ENCODE assay signal across 13 mouse cellular contexts in the genomic region with DNA sequence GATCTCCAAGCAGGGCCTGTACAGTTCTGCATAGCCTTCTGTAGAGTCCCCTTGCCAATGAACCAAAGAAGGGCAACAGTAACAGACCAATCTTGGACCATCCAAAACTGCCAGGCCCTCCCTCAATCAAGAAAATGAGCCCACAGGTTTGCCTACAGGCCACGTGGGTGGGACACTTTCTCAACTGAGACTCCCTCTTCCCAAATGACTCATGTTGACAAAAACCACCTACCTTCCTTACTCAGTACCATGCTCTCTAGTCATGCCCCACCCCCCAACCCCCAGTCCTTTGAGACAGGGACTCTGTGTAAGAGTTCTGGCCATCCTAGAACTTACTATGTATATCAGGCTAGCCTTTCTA. TPM values are rescaled to one million over a fixed set of nuclear protein-coding genes. Genes with fewer than 3 reads are reported as not detected.
DNase-seq lines count a peak whose midpoint lies in the region; ATAC-seq and TF ChIP-seq lines count a peak whose summit lies in the region.
"Had no signal": no experiment of that assay in that cellular context is flagged by ENCODE, and none has a peak within 500 bp of the region (broad histone marks: within the 10 kb centered on the region; RNA-seq: fewer than 3 reads in every experiment).

No protein-coding gene starts in this region.

- no peak overlapping the region for H3K4me3 ChIP-seq in heart, adult 2 months
- 0 out of 2 replicates have a peak overlapping the region, but pooled peaks have one; percentile 4 for H3K4me3 ChIP-seq in liver, embryonic 13.5 days (replicated peaks)
- H3K4me3 ChIP-seq: erythroblast, embryonic 14.5 days; lung, embryonic 15.5 days had no signal

- CTCF ChIA-PET in Patski (lab: Charles Lee) = interaction anchor here (3.2 kb wide), 1 partner anchor 14 kb away, joined by 14 read pairs; no protein-coding TSS in a partner anchor

- no peak for TF ChIP-seq POLR2A in heart, adult 2 months (IDR thresholded peaks at IDR 0.05; ENCODE audit: insufficient read depth, low read depth, low read length)

- 21% methylated on average over 1 of the region's 1 CpGs for WGBS in heart, adult 2 months
- 10% methylated on average over 1 of the region's 1 CpGs for WGBS in liver, embryonic 13.5 days (ENCODE audit: insufficient replicate concordance)

- H3K4me1 ChIP-seq in heart, adult 2 months (ENCODE audit: control insufficient read depth, insufficient read depth, low read length) = peaks cover 25% of the 10 kb centered on the region
- H3K4me1 ChIP-seq in liver, embryonic 13.5 days (replicated peaks) = peaks cover 61% of the 10 kb centered on the region

- no peaks in the 10 kb centered on the region for H3K27me3 ChIP-seq in heart, adult 2 months (ENCODE audit: control insufficient read depth, insufficient read depth, low read length)
- no peaks in the 10 kb centered on the region for H3K27me3 ChIP-seq in Patski
- no peaks in the 10 kb centered on the region for H3K27me3 ChIP-seq in liver, embryonic 13.5 days
- H3K27me3 ChIP-seq: lung, embryonic 15.5 days had no signal

- POLR2A ChIA-PET in Patski (lab: Charles Lee) = interaction anchor here (1.6 kb wide), 1 partner anchor 20 kb away, joined by 3 read pairs; no protein-coding TSS in a partner anchor

- in situ Hi-C loops in Patski (cut with MboI; ENCODE audit: low pct_unique_long_range_greater_than_20kb) = no loop called here

- H3K27ac ChIP-seq in heart, adult 2 months = peak overlapping the region; percentile 52; the same call in 1 of the 2 replicates
- H3K27ac ChIP-seq in liver, embryonic 13.5 days = 0 out of 2 replicates have a peak overlapping the region, but pooled peaks have one; percentile 45
- H3K27ac ChIP-seq: lung, embryonic 15.5 days had no signal

- no peak for TF ChIP-seq CTCF in heart, adult 2 months (IDR thresholded peaks at IDR 0.05)
- no peak for TF ChIP-seq CTCF in Patski (IDR thresholded peaks at IDR 0.05)

- ATAC-seq in Patski = peak; percentile 49
- peak; percentile 30; the same call in 1 of the 2 replicates for ATAC-seq in liver, embryonic 13.5 days (ENCODE audit: low read depth)
- no peak for ATAC-seq in cerebellum, adult (ENCODE audit: insufficient number of reproducible peaks, low FRiP score, low TSS enrichment)

- no peak overlapping the region for H3K9ac ChIP-seq in heart, adult 2 months (ENCODE audit: low read depth, low read length)
- H3K9ac ChIP-seq in liver, embryonic 13.5 days = no peak overlapping the region
- H3K9ac ChIP-seq: lung, embryonic 15.5 days had no signal

- intact Hi-C loops in heart, adult 2 months (cut with DNase I) = no loop called here

- no peak for TF ChIP-seq EP300 in heart, adult 2 months (IDR thresholded peaks at IDR 0.05; ENCODE audit: insufficient read depth, low read depth, low read length)

- DNase-seq in heart, adult 2 months = no peak
- no peak for DNase-seq in heart, adult 18-20 months
- DNase-seq in 3T3-L1 (ENCODE audit: low read depth, low spot score) = peak; percentile 74
- no peak for DNase-seq in Patski (ENCODE audit: low read depth, low spot score)
- DNase-seq in liver, embryonic 13.5 days = no peak
- DNase-seq in retina, embryonic 14.5 days (ENCODE audit: low spot score) = no peak
- no peak for DNase-seq in urinary bladder, postnatal 4 days (ENCODE audit: low spot score in 2 of 2)
- DNase-seq: adrenal gland, adult 8-10 months; B cell, adult 2 months; cerebellum, postnatal 10 days had no signal

- no peaks in the 10 kb centered on the region for H3K9me3 ChIP-seq in liver, embryonic 13.5 days (replicated peaks)
- H3K9me3 ChIP-seq: lung, embryonic 15.5 days had no signal

- peaks cover 18% of the 10 kb centered on the region for H3K79me2 ChIP-seq in heart, adult 2 months (replicated peaks; ENCODE audit: control insufficient read depth, insufficient read depth, low read length)

- H3K36me3 ChIP-seq in heart, adult 2 months (ENCODE audit: control insufficient read depth, insufficient read depth, low read length) = peaks cover 25% of the 10 kb centered on the region
- H3K36me3 ChIP-seq in liver, embryonic 13.5 days = no peaks in the 10 kb centered on the region
- H3K36me3 ChIP-seq: lung, embryonic 15.5 days had no signal

- H3K4me2 ChIP-seq in liver, embryonic 13.5 days = peak overlapping the region; percentile 38
- H3K4me2 ChIP-seq: lung, embryonic 15.5 days had no signal

RNA-seq across cellular contexts. Expression of gene Kcmf1, which starts 18.2 kb away (rescaled TPM):
- total RNA-seq in heart, adult 2 months (2021) = 100 to 1,000 TPM in 1 of 2 experiments, 10 to 100 TPM in 1; 95.7 to 107 TPM
- 114 and 185 TPM in 2 replicates for polyA plus RNA-seq in heart, adult 2 months (2012; rRNA removed)
- 100 to 1,000 TPM in 1 of 2 experiments, 10 to 100 TPM in 1; 97.7 to 104 TPM for total RNA-seq in heart, adult 18-20 months (2021)
- 98.3 TPM for polyA plus RNA-seq in Patski (2021)
- polyA plus RNA-seq in liver, embryonic 13.5 days (2015; fragmentation: Nextera tagmentation; extraction: Ambion mirVana) = 32.6 and 33.4 TPM in 2 replicates
